Mouse (Mus musculus) layer of hippocampus, adult 9-11 months (tissue): Measurements from ENCODE around the gene Cfap54.

Experiments used
- DNase-seq: peaks from one replicate; pipeline ENCODE4 v3.0.0; 2022

Cfap54 gene

GRCm38 (mm10) chr10:92934506-92934905 lies 146.9 kb downstream of the Cfap54 start:
- DNase-seq, result peak; percentile 14

- DNase-seq, result no peak
Observed at GRCm38 (mm10) chr10:92933616-92934015, 147.8 kb downstream of the Cfap54 start.

- no peak for DNase-seq
Observed at GRCm38 (mm10) chr10:92932464-92932863, 149.0 kb downstream of the Cfap54 start.

GRCm38 (mm10) chr10:92930036-92930435 lies 151.4 kb downstream of the Cfap54 start:
- DNase-seq, result no peak

- no peak for DNase-seq
Observed at GRCm38 (mm10) chr10:92928256-92928655, 153.2 kb downstream of the Cfap54 start.

- no peak for DNase-seq
Observed at GRCm38 (mm10) chr10:92918551-92918950, 162.9 kb downstream of the Cfap54 start.

- DNase-seq, result no peak
Observed at GRCm38 (mm10) chr10:92907246-92907645, 174.2 kb downstream of the Cfap54 start.

GRCm38 (mm10) chr10:92888466-92888865 lies 193.0 kb downstream of the Cfap54 start:
- no peak for DNase-seq

- no peak for DNase-seq
Observed at GRCm38 (mm10) chr10:92878000-92878399, 203.4 kb downstream of the Cfap54 start.

GRCm38 (mm10) chr10:92840980-92841379 lies 240.4 kb downstream of the Cfap54 start:
- DNase-seq, result no peak

- peak; percentile 2 for DNase-seq
Observed at GRCm38 (mm10) chr10:92837572-92837971, 243.8 kb downstream of the Cfap54 start.

GRCm38 (mm10) chr10:92837045-92837444 lies 244.4 kb downstream of the Cfap54 start:
- no peak for DNase-seq

GRCm38 (mm10) chr10:92821499-92821898 lies 259.9 kb downstream of the Cfap54 start:
- DNase-seq, result no peak

GRCm38 (mm10) chr10:92818190-92818589 lies 263.2 kb downstream of the Cfap54 start:
- no peak for DNase-seq

- DNase-seq, result no peak
Observed at GRCm38 (mm10) chr10:92816903-92817302, 264.5 kb downstream of the Cfap54 start.

- no peak for DNase-seq
Observed at GRCm38 (mm10) chr10:92810894-92811293, 270.5 kb downstream of the Cfap54 start.

GRCm38 (mm10) chr10:92791908-92792307 lies 289.5 kb downstream of the Cfap54 start:
- DNase-seq, result no peak

GRCm38 (mm10) chr10:92791531-92791900 lies 289.9 kb downstream of the Cfap54 start:
- no peak for DNase-seq

GRCm38 (mm10) chr10:92790893-92791530 lies 290.4 kb downstream of the Cfap54 start:
- no peak for DNase-seq

GRCm38 (mm10) chr10:92790247-92790646 lies 291.2 kb downstream of the Cfap54 start:
- DNase-seq, result no peak

- peak; percentile 6 for DNase-seq
Observed at GRCm38 (mm10) chr10:92788410-92789096, 292.9 kb downstream of the Cfap54 start.

- DNase-seq, result no peak
Observed at GRCm38 (mm10) chr10:92782691-92783090, 298.7 kb downstream of the Cfap54 start.

- no peak for DNase-seq
Observed at GRCm38 (mm10) chr10:92754359-92754758, 327.1 kb downstream of the Cfap54 start.

- no peak for DNase-seq
Observed at GRCm38 (mm10) chr10:92730339-92730738, 351.1 kb downstream of the Cfap54 start.

- DNase-seq, result no peak
Observed at GRCm38 (mm10) chr10:92728723-92729122, 352.7 kb downstream of the Cfap54 start.
